Mouse (Mus musculus): ENCODE results near the gene Oscar.
"Not testable (repeated sequence)": the region's sequence is repeated elsewhere in the genome, so short reads cannot be mapped to it uniquely, and the experiment has no call there.

The Oscar gene

DNA sequence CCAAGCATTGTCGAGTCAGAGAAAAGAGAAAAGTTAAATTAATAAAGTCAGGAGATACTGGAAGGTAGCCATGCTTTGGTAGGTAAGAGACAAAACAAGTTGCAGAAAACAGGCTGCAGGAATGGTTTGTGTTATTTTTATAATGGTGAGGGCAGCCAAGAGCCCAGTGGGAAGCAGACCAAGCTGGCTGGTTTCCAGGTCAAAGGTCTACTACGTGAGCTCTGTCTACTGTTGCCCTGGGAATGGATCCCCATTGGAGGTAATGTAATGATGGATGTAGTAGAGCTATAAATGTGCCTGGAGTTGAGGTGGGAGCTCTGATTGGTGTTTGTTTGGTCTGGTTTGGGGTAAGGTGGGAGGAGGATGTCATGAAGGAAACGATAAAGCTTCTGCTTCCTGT, 6.9 kb downstream of the Oscar start:
- DNase-seq: no peak

DNA sequence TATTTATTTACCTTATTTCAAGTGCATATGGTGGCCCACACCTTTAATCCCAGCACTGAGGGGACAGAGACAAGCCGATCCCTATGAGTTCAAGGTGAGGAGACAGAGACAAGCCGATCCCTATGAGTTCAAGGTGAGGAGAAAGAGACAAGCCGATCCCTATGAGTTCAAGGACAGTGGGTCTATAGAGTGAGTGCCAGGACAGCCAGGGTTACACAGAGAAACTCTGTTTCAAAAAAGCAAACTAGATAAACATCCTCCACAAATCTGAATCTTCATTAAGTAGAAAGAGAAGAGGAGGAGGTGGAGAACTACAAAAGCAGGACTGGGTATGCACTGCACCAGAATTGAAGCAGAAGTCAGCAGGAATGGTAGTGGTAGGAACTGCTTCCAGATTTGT, 7.3 kb downstream of the Oscar start:
- DNase-seq: no peak

DNA sequence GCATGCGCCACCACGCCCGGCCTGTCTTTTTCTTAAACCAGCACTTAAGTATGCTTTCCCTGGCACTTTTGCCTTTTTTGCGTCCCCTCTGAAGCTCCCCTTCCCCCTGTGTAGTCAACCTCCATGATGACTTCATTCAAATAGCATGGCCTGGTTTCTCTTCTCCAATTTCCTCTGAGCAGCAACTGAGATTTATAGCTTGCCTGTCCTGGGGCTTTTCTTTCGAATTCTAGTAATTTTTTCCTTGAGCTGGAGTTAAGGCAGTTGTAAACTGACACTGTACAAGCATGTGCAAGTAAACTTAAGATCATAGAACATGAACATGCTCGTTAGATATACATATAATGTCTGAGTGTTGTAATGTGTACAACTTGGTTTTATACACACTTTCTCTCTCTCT, 8.6 kb downstream of the Oscar start:
- no peak for DNase-seq

DNA sequence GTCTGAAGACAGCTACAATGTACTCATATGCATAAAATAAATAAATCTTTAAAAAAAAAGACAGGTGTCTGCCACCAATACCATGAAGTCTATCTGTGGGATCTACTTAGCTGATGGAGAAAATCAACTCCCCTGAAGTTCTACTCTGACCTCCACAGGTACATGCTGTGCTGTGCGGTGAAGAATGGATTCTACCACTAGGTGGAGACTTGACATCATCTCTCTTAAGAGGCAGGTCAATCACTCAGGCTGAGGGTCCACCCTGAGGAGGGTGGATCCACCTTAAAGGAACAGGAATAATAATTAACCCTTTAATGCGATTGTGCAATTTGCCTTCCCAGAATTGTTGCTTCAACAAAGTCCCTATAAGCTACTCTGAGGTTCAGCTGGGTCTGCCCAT, 9.2 kb downstream of the Oscar start:
- peak; percentile 51 for DNase-seq

DNA sequence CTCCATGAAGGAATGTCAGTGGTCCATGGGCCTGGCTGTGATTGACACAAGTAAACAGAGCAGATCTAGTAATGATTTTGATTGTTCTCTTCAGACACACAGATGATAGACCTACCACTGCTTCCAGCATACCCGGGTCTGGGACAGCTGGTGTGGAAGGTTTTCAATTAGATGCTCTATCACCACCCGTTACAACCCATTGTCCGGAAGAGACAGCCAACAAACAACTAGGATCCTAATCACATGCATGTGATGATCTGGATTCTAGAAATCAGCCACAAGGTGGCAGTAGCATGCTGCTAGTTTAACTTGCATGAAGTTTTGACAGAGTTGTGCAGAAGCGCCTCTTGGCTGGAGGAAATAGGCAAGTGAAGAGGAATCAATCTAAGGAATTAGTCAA, 14.8 kb downstream of the Oscar start:
- DNase-seq: peak; percentile 88

DNA sequence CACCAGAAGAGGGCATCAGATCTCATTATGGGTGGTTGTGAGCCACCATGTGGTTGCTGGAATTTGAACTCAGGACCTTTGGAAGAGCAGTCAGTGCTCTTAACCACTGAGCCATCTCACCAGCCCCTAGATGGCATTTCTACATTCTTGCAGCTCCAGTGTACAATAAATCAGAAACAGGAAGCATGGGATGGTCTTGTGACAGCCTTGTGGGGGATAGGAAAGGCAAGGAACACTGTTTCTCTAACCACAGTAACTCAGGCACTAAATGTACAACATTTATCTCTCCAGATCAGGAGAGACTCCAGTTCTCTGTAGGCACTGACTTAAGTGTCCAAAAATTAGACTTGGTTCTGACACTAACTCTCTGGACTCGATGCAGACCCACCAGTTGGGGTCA, 18.2 kb downstream of the Oscar start:
- not testable (repeated sequence) for DNase-seq

DNA sequence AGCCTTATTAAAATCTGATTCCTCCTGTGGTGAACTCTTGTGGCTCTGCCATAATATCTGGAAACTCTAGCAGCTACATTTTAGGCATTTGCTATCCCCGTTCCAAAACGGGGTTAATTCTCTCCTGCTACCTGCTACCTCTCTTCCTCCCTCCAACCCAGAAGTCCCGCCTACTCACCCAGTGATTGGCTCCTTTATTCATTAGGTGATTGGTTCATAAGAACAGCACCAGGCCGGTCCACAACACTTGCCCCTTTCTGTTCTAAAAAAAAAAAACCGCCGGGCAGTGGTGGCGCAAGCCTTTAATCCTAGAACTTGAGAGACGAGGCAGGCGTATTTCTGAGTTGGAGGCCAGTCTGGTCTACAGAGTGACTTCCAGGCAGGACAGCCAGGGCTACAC, 20.8 kb downstream of the Oscar start:
- DNase-seq: peak; percentile 5

DNA sequence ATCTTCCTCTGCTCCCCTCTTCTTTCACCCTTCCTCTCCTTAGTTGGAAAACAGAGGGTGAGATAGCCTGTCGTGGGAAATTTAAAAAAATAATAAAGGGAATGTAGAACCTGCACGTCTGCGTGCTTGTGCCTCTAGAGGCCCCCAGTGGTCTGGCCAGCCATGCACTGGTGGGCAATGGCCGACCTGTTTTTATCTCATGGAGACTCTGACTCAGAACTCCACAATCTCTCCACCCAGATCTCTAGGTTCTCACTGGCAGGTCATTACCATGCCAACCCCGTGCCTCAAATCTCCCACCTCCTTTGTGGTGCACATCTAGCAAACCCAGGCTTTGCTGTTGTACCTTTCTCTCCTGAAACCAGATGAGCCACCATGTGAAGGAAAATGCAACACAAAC, 21.3 kb downstream of the Oscar start:
- DNase-seq: no peak

DNA sequence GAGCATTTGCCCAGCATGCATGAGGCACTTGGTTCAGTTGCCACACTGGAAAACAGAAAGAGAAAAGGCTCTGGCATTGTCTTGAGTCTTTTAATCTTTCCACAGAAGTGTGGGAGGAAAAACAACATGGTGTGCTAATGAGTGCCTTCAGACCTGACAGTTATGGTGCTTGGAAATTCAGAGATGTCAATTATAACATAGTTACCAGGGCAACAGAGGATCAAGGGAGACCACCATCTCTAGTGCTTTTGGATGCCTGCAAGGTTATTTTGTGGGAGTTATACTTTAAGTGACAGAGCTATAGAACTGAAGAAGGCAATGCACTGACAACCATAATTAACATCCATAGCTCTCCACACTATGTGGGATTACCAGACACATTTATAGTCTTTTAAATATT, 22.1 kb downstream of the Oscar start:
- no peak for DNase-seq

DNA sequence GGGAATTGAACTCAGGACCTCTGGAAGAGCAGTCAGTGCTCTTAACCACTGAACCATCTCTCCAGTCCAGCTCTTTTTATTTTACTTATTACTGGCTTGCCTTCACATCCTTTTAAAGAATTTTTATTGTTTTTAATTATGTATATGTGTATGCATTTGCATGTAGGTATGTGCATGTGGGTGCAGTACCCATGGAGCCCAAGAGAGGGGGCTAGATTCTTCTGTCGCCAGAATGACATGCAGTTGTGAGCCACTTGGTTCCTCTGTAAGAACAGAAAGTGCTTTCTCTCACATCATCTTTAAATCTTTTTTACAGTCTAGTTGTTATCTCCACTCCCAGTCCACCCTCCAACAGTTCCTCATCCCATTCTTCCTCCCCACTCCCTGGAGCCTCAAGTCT, 24.4 kb downstream of the Oscar start:
- DNase-seq: no peak

DNA sequence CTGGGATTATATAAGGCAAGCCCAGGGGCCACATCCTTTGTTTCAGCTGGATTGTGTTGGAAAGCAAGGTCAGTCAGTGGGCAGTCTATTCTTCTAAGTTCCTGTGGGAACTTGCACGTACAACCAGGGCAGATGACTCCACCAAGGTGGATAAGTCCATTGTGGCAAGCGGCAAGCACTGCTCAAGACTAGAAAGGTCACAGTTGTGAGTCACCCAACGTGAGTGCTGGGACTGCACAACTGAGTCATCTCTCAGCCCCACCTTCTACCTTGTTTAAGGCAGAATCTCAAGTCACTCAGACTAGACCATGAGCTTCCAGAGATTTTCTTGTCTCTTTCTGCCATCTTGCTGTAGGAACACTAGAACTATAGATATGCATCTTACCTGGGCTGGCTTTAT, 25.4 kb downstream of the Oscar start:
- DNase-seq: no peak

DNA sequence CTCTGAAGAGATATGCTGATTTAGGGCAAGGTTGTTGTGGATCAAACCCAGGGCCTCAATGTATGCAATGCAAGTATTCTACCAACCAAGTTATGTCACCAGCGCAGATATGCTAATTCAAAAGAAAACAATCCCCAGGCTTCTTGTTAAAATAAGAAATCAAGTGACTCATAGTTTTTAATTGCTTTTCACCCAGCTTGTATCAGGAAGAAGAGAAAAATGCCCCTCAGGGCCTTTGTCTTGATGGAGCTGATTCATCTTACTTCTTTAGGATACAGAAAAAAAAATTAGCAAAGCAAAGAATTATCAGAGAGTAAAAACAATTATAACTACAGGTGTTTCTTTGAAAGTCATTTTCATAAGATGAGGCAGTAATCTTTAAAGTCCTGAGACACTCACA, 28.7 kb downstream of the Oscar start:
- DNase-seq: no peak

DNA sequence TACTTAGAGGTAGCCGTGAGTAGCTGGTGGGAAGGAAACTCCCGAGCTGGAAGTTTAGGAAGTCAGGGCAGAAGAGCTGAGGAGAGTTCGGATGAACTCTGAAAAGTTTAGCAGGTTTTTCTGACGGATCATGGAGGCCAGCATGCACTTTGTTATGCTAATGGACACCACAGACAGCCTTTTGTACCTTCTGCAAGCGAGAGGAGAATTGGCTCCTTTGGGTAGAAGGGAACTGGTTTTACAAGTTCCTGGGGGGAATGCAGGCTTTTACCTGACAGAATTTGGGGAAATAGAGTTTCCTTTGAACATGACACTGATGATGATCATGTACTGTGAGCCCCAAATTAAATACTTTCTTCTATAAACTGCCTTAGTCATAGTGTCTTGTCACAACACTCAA, 29.7 kb downstream of the Oscar start:
- no peak for DNase-seq

DNA sequence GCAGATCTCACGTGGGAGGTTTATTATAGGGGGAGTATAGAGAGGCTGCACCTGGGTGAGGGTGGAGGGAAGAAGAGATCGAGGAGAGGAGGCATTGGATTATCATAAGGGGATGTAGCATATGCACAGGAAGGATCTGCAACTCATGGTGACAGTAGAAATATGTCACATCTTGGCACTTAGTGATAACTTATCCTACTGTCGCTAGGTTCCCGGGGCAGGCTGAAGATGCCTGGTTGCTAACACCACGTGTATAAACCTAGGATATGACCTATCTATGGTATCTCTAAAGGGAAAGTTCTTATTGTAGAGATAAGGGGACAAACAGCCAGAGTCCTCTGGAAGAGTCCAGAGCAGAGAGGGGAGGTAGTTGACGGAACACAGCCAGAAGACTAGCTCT, 30.2 kb downstream of the Oscar start:
- DNase-seq: no peak

DNA sequence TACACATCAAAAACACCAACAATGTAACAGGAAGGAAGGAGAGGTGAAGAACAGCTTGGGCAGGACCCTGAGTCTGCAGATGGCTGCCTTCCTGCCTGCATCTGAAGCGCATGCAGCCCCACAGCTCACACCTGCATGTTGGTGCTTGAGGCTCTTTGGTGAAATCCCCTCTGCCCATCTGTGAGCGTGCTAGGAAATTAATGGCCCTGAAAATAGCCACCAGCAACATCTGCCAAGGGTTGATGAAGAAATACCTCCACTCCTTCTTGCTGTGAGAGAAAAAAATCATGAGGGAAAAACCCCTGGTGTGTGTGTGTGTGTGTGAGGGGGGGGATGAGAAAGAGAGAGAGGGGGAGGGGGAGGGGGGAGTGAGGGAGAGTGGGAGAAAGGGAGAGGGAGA, 35.9 kb downstream of the Oscar start:
- DNase-seq: no peak

DNA sequence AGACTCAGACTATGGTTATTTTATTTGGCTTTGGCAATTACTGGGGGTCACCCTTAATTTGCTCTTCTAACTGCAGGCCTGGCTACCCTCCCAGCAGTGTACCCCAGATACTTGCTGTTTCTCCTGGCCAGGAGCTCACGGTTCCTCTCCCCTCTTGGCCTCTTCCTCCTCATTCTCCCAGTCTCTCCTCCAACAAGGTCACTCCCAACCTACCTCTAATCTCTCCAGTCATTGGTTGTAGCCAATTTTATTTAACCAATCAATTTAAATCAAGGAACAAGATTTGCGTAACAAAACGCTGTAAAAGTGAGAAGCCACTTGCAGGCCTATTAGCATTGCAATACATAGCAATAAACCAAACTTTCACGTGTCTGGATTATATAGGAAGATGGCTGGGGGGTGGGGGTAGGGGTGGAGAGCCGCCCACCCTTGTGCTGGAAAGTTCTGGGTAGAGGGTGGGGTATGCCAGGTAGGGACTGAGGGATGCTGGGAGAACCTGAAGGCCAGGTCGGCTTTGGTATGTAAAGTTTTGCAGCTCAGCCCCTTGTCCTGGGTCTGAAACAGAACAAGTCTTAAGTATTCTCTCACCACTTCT, 36.9 kb downstream of the Oscar start:
- no peak for DNase-seq

DNA sequence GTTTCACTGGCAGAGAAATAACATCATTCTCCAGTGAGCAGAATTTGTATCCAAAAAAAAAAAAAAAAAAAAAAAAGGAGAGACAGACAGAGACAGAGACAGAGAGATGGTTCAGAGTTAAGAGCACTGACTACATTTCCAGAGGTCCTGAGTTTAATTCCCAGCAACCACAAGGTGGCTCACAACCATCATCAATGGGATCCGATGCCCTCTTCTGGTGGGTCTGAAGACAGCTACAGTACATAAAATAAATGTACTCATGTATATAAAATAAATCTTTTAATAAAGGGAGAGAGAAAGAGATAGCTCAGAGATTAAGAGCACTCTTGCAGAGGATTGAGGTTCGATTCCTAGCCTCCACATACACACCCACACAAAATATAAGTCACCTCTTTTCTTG, 37.8 kb downstream of the Oscar start:
- DNase-seq: no peak

DNA sequence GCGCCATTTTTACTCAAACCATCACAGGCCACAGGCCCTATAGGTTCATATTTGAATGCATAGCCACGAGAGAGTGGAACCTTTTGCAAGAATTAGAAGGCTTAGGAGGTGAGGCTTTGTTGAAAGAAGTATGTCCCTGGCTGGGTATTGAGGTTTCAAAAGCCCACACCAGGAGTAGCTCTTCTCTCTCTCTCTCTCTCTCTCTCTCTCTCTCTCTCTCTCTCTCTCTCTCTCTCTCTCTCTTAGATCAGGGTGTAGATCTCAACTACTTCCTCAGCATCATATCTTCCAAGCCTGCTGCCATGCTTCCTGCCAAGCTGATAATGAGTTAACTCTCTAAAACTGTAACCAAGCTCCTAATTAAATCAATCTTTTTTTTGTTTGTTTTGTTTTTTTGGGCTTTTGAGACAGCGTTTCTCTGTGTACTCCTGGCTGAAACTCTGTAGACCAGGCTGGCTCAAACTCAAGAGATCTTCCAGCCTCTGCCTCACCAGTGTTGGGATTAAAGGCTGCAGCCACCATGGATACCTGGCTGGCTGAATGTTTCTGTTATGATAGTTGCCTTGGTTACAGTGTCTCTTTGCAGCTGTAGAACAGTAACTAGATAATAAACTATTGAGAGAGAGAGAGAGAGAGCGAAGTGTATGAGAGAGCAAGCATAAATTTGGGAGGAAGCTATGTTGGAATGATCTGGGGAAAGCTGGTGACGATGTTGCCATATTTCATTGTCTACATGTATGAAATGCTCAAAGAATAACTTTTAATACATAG, 39.4 kb downstream of the Oscar start:
- DNase-seq: no peak

DNA sequence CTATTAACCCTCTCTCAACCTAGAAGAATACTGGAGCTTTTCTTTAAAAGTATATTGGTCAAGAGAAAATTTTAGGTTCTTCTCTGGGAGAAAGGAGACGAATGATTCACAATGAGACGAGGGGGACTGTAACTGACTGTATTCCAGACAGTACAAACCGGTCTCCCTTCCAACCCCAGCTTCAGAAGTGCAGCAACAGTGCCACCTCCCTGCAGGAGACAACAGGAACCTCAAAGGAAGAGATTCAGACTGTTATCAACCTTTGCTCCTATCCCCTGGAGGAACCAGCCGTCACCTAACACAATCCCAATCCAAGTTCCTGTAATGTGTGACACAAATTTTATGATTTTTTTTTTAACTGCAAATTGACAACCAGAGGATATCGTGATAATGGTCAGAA, 41.7 kb downstream of the Oscar start:
- no peak for DNase-seq

DNA sequence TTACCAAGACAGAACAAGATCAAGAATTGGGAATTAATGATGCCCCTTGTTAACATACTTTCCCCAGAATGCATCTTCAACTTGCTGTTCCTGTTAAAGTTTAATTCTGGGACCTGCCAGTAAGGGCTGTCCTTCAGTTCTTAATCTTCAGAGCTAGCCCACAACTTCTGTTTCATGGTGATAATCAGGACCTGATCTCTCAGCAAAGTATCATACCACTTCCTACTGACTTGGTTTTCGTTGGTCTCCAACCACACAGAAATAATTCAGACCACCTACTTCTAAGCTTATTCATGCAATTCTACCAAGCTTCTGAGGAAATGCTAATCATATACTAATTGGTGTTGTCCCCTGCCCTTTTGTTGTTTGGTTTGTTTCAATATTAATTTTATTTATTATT, 44.1 kb downstream of the Oscar start:
- DNase-seq: no peak

DNA sequence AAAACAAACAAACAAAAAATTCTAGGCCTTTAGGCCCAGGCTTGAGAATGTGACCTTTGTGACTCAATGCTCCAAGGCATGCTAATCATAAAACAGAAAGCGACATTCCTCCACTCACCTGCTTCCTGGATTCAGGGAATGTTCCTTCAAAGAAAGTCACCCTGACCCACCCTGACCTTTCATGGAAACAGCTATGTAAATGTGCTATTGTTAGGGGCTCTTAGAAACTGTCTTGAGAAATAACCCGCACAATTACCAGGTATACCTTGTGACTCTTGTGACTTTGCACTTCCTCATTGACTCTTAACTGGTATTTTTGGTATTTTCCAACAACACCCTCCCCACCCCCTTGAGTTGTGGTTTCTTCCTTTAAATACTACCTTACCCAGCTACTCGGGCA, 45.4 kb downstream of the Oscar start:
- DNase-seq: not testable (repeated sequence)

DNA sequence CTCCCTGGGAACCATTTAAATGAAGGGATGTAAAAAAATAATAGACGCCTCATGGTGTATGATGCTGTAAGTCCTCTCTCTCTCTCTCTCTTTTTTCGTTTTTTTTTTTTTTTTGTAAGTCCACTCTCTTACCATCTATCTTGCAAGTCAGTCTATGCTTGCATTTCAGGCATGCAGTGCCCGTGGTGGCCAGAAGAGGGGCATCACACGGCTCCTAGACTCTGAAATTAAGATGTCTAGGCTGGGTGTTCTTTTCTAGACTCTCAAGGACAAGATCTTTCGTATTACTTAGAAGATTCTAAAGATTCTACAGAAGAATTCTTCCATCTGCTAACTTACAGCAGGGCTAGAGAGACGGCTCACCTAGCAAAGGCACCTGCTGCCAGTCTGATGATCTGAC, 46.2 kb downstream of the Oscar start:
- no peak for DNase-seq

DNA sequence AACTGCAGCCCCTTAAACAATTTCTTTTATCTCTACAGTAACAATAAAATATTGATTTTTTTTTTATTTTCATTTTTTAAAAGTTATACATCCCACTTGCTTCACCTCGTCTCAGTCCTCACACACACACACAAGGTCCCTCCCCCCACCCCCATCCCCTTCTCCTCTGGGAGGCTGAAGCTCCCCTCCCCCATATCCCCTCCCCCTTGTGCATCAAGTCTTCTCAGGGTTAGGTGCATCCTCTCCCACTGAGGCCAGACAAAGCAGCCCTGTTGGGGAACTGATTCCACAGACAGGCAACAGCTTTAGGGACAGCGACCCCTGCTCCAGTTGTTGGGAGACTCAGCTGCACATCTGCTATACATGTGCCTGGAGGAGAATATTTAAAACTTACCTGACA, 48.6 kb downstream of the Oscar start:
- no peak for DNase-seq

All from retina, postnatal 1 day (tissue).